Mouse (Mus musculus) kidney, embryonic 14.5 days (tissue): Measurements from ENCODE around the gene Nos1. TPM values are rescaled to one million over a fixed set of nuclear protein-coding genes. Genes with fewer than 3 reads are reported as not detected.
A peak's percentile ranks its signal among the peaks of the same experiment; 100 is the strongest.

ENCODE experiments used
- ATAC-seq: fragments of 200-750 bp; cut with Nextera tagmentation; 2 replicates; pipeline ENCODE4 v1.8.0; 2017; ENCODE audit warnings: moderate number of reproducible peaks, mild to moderate bottlenecking, moderate TSS enrichment, moderate library complexity; ENCODE audit not compliant: low FRiP score, low TSS enrichment
- H3K27ac ChIP-seq: fragments of 300-500 bp; sonication (generic); 2 replicates; pipeline ENCODE4 v1.5.1; 2014; ENCODE audit warnings: low read depth, mild to moderate bottlenecking, low read length, moderate library complexity, mixed read lengths
- H3K27me3 ChIP-seq: fragments of 300-500 bp; sonication (generic); 2 replicates; pipeline ENCODE4 v1.6.1; 2014; ENCODE audit warnings: mild to moderate bottlenecking, low read length; ENCODE audit not compliant: control insufficient read depth, insufficient read depth
- H3K36me3 ChIP-seq: fragments of 300-500 bp; sonication (generic); 2 replicates; pipeline ENCODE4 v1.6.1; 2014; ENCODE audit warnings: low read length, mixed read lengths; ENCODE audit not compliant: control insufficient read depth, insufficient read depth
- H3K4me1 ChIP-seq: fragments of 300-500 bp; sonication (generic); 2 replicates; pipeline ENCODE4 v1.6.1; 2014; ENCODE audit warnings: low read length, mixed read lengths; ENCODE audit not compliant: control insufficient read depth, insufficient read depth
- H3K4me2 ChIP-seq: fragments of 300-500 bp; sonication (generic); replicated peaks from 2 replicates; pipeline ENCODE4 v1.6.1; 2014; ENCODE audit warnings: low read depth, mild to moderate bottlenecking, low read length
- H3K4me3 ChIP-seq: fragments of 300-500 bp; sonication (generic); 2 replicates; pipeline ENCODE4 v1.5.1; 2014; ENCODE audit warnings: mild to moderate bottlenecking, low read length
- H3K9ac ChIP-seq: fragments of 300-500 bp; sonication (generic); 2 replicates; pipeline ENCODE4 v1.6.1; 2014; ENCODE audit warnings: low read depth, mild to moderate bottlenecking, low read length, moderate library complexity
- H3K9me3 ChIP-seq: fragments of 300-500 bp; sonication (generic); 2 replicates; pipeline ENCODE4 v1.6.1; 2016; ENCODE audit warnings: low read length; ENCODE audit not compliant: control insufficient read depth
- WGBS: fragments of 180-500 bp; shearing (Covaris S2); extraction: QIAGEN DNeasy Blood & Tissue Kit; methylation state at CpG from one replicate; pipeline ENCODE4 v1.1.7; 2014; 5-methylcytosine and 5-hydroxymethylcytosine counted together
- polyA plus RNA-seq: library from polyadenylated mRNA; unstranded; fragments of >200 nt; fragmentation: Nextera tagmentation; extraction: Ambion mirVana; gene quantifications from 2 replicates; pipeline ENCODE4 v1.2.1, GENCODE M21; 2014

Gene Nos1
- 0.76 and 0.96 TPM in 2 replicates for polyA plus RNA-seq

- Histone ChIP-seq H3K4me3 (no peak within 1 kb of the TSS), H3K9me3 (no peaks in the 10 kb centered on the region), H3K36me3 (no peaks in the 10 kb centered on the region), H3K27me3 (no peaks in the 10 kb centered on the region; the same call in 1 of the 2 replicates), H3K4me1 (peaks cover 10% of the 10 kb centered on the region), H3K27ac (no peak within 1 kb of the TSS), H3K4me2 (no peak within 1 kb of the TSS), H3K9ac (no peak within 1 kb of the TSS)
- WGBS = 5% methylated on average over 10 of the region's 10 CpGs
- peak; percentile 83 for ATAC-seq
Measured at GRCm38 (mm10) chr5:117780681-117781080, at the start of gene Nos1. Nos1 (plus strand) TSS chr5:117781032.

- Histone ChIP-seq H3K36me3 (no peaks in the 10 kb centered on the region), H3K4me1 (0 out of 2 replicates have a peak, but pooled peaks cover 12% of the 10 kb centered on the region), H3K9ac (no peak overlapping the region), H3K9me3 (no peaks in the 10 kb centered on the region), H3K4me3 (no peak overlapping the region), H3K27ac (no peak overlapping the region), H3K4me2 (no peak overlapping the region), H3K27me3 (no peaks in the 10 kb centered on the region)
- no peak for ATAC-seq
- 73% methylated on average over 6 of the region's 6 CpGs for WGBS
Measured at GRCm38 (mm10) chr5:117731311-117731710, 49.5 kb upstream of the Nos1 start.

- Histone ChIP-seq H3K9ac (no peak overlapping the region), H3K4me3 (no peak overlapping the region), H3K27me3 (no peaks in the 10 kb centered on the region), H3K4me1 (peaks cover 15% of the 10 kb centered on the region), H3K36me3 (no peaks in the 10 kb centered on the region), H3K9me3 (no peaks in the 10 kb centered on the region), H3K4me2 (no peak overlapping the region), H3K27ac (no peak overlapping the region)
- ATAC-seq = no peak
- whole genome bisulfite sequencing = 47% methylated on average over 11 of the region's 11 CpGs
Measured at GRCm38 (mm10) chr5:117744654-117745178, 36.1 kb upstream of the Nos1 start.

- H3K4me1 ChIP-seq = peaks cover 18% of the 10 kb centered on the region
- H3K9me3 ChIP-seq = no peaks in the 10 kb centered on the region
- 26% methylated on average over 5 of the region's 5 CpGs for WGBS
- no peaks in the 10 kb centered on the region for H3K27me3 ChIP-seq
- no peak overlapping the region for H3K4me2 ChIP-seq
- H3K27ac ChIP-seq = no peak overlapping the region; the same call in 1 of the 2 replicates
- H3K36me3 ChIP-seq = no peaks in the 10 kb centered on the region
- 0 out of 2 replicates have a peak, but pooled peaks have one; percentile 22 for ATAC-seq
- H3K9ac ChIP-seq = no peak overlapping the region
- H3K4me3 ChIP-seq = no peak overlapping the region
Measured at GRCm38 (mm10) chr5:117749353-117749752, 31.5 kb upstream of the Nos1 start.

GRCm38 (mm10) chr5:117757696-117758482 is 22.9 kb upstream of the Nos1 start:
- Histone ChIP-seq H3K4me2 (no peak overlapping the region), H3K4me1 (no peaks in the 10 kb centered on the region), H3K36me3 (no peaks in the 10 kb centered on the region), H3K9me3 (0 out of 2 replicates have a peak, but pooled peaks cover 4% of the 10 kb centered on the region), H3K9ac (no peak overlapping the region), H3K4me3 (no peak overlapping the region), H3K27ac (no peak overlapping the region), H3K27me3 (no peaks in the 10 kb centered on the region)
- ATAC-seq = no peak
- WGBS = 57% methylated on average over 12 of the region's 12 CpGs

GRCm38 (mm10) chr5:117761181-117761832 is 19.5 kb upstream of the Nos1 start:
- ATAC-seq = no peak
- Histone ChIP-seq H3K4me1 (no peaks in the 10 kb centered on the region), H3K4me2 (no peak overlapping the region), H3K36me3 (no peaks in the 10 kb centered on the region), H3K9ac (no peak overlapping the region), H3K4me3 (no peak overlapping the region), H3K27me3 (no peaks in the 10 kb centered on the region), H3K27ac (no peak overlapping the region), H3K9me3 (0 out of 2 replicates have a peak, but pooled peaks cover 4% of the 10 kb centered on the region)
- WGBS = 70% methylated on average over 9 of the region's 9 CpGs

- H3K27ac ChIP-seq = no peak overlapping the region
- no peak for ATAC-seq
- H3K36me3 ChIP-seq = no peaks in the 10 kb centered on the region
- no peaks in the 10 kb centered on the region for H3K27me3 ChIP-seq
- no peak overlapping the region for H3K4me2 ChIP-seq
- no peak overlapping the region for H3K4me3 ChIP-seq
- 73% methylated on average over 9 of the region's 9 CpGs for WGBS
- 0 out of 2 replicates have a peak, but pooled peaks cover 4% of the 10 kb centered on the region for H3K9me3 ChIP-seq
- H3K9ac ChIP-seq = no peak overlapping the region
- H3K4me1 ChIP-seq = no peaks in the 10 kb centered on the region
Measured at GRCm38 (mm10) chr5:117764496-117764895, 16.3 kb upstream of the Nos1 start.

- Histone ChIP-seq H3K4me1 (peaks cover 10% of the 10 kb centered on the region), H3K36me3 (no peaks in the 10 kb centered on the region), H3K27ac (no peak overlapping the region), H3K4me2 (no peak overlapping the region), H3K4me3 (no peak overlapping the region), H3K27me3 (no peaks in the 10 kb centered on the region; the same call in 1 of the 2 replicates), H3K9ac (no peak overlapping the region), H3K9me3 (no peaks in the 10 kb centered on the region)
- WGBS = 69% methylated on average over 11 of the region's 11 CpGs
- no peak for ATAC-seq
Measured at GRCm38 (mm10) chr5:117779175-117779574, 1.7 kb upstream of the Nos1 start.

- Histone ChIP-seq H3K9me3 (no peaks in the 10 kb centered on the region), H3K27me3 (no peaks in the 10 kb centered on the region; the same call in 1 of the 2 replicates), H3K4me3 (no peak overlapping the region), H3K9ac (no peak overlapping the region), H3K36me3 (no peaks in the 10 kb centered on the region), H3K27ac (no peak overlapping the region), H3K4me1 (peaks cover 10% of the 10 kb centered on the region), H3K4me2 (no peak overlapping the region)
- ATAC-seq = no peak
- 75% methylated on average over 5 of the region's 6 CpGs for WGBS
Measured at GRCm38 (mm10) chr5:117781178-117781577, 346 bp downstream of the Nos1 start.
